Mouse (Mus musculus) limb, embryonic 13.5 days (tissue): ENCODE measurements around the gene Srsf9. TPM values are rescaled to one million over a fixed set of nuclear protein-coding genes. Genes with fewer than 3 reads are reported as not detected.
A peak's percentile ranks its signal among the peaks of the same experiment; 100 is the strongest.
"Not testable (repeated sequence)": the region's sequence is repeated elsewhere in the genome, so short reads cannot be mapped to it uniquely, and the experiment has no call there.

Experiments
- ATAC-seq: fragments of 200-750 bp; cut with Nextera tagmentation; 2 replicates; pipeline ENCODE4 v1.8.0; 2017; ENCODE audit warnings: low read depth, moderate number of reproducible peaks, moderate TSS enrichment; ENCODE audit not compliant: low FRiP score
- H3K27ac ChIP-seq: fragments of 300-500 bp; sonication (generic); 2 replicates; pipeline ENCODE4 v1.5.1; 2015; ENCODE audit warnings: inconsistent platforms, mild to moderate bottlenecking, moderate library complexity
- H3K27me3 ChIP-seq: fragments of 300-500 bp; sonication (generic); 2 replicates; pipeline ENCODE4 v1.6.1; 2015; ENCODE audit warnings: mild to moderate bottlenecking, inconsistent platforms
- H3K36me3 ChIP-seq: fragments of 300-500 bp; sonication (generic); 2 replicates; pipeline ENCODE4 v1.6.1; 2015; ENCODE audit warnings: inconsistent platforms, mild to moderate bottlenecking, moderate library complexity
- H3K4me1 ChIP-seq: fragments of 300-500 bp; sonication (generic); 2 replicates; pipeline ENCODE4 v1.6.1; 2015; ENCODE audit warnings: inconsistent platforms
- H3K4me2 ChIP-seq: fragments of 300-500 bp; sonication (generic); replicated peaks from 2 replicates; pipeline ENCODE4 v1.6.1; 2015; ENCODE audit warnings: inconsistent platforms, mild to moderate bottlenecking, moderate library complexity
- H3K4me3 ChIP-seq: fragments of 300-500 bp; sonication (generic); 2 replicates; pipeline ENCODE4 v1.5.1; 2015; ENCODE audit warnings: moderate library complexity, mild to moderate bottlenecking, inconsistent platforms
- H3K9ac ChIP-seq: fragments of 300-500 bp; sonication (generic); 2 replicates; pipeline ENCODE4 v1.6.1; 2015; ENCODE audit warnings: mild to moderate bottlenecking, inconsistent platforms
- H3K9me3 ChIP-seq: fragments of 300-500 bp; sonication (generic); 2 replicates; pipeline ENCODE4 v1.6.1; 2016; ENCODE audit warnings: inconsistent platforms
- WGBS: fragments of 180-500 bp; shearing (Covaris S2); methylation state at CpG from one replicate; pipeline ENCODE4 v1.1.7; 2015; 5-methylcytosine and 5-hydroxymethylcytosine counted together
- polyA plus RNA-seq: library from polyadenylated mRNA; unstranded; fragments of >200 nt; fragmentation: Nextera tagmentation; extraction: Ambion mirVana; gene quantifications from 2 replicates; pipeline ENCODE4 v1.2.1, GENCODE M21; 2015

Srsf9 gene
- polyA plus RNA-seq, 1 experiment from 2014 or later, result 314 TPM

GRCm38 (mm10) chr5:115359851-115360372, 32.9 kb downstream of the Srsf9 start:
- no peak overlapping the region for H3K27ac ChIP-seq
- no peak for ATAC-seq
- no peaks in the 10 kb centered on the region for H3K9me3 ChIP-seq
- no peak overlapping the region for H3K4me2 ChIP-seq
- H3K4me3 ChIP-seq, result no peak overlapping the region
- H3K27me3 ChIP-seq, result no peaks in the 10 kb centered on the region
- 40% methylated on average over 5 of the region's 5 CpGs for WGBS
- H3K4me1 ChIP-seq, result no peaks in the 10 kb centered on the region
- no peaks in the 10 kb centered on the region for H3K36me3 ChIP-seq
- H3K9ac ChIP-seq, result no peak overlapping the region

- WGBS, result 35% methylated on average over 7 of the region's 7 CpGs
- no peaks in the 10 kb centered on the region for H3K27me3 ChIP-seq
- H3K4me1 ChIP-seq, result no peaks in the 10 kb centered on the region
- H3K4me2 ChIP-seq, result no peak overlapping the region
- H3K27ac ChIP-seq, result no peak overlapping the region
- no peak overlapping the region for H3K4me3 ChIP-seq
- H3K36me3 ChIP-seq, result no peaks in the 10 kb centered on the region
- H3K9me3 ChIP-seq, result no peaks in the 10 kb centered on the region
- no peak overlapping the region for H3K9ac ChIP-seq
- no peak for ATAC-seq
Observed at GRCm38 (mm10) chr5:115362216-115362615, 35.2 kb downstream of the Srsf9 start.

GRCm38 (mm10) chr5:115362819-115363714, 36.1 kb downstream of the Srsf9 start:
- no peaks in the 10 kb centered on the region for H3K9me3 ChIP-seq
- H3K27ac ChIP-seq, result no peak overlapping the region
- no peak overlapping the region for H3K4me2 ChIP-seq
- H3K4me1 ChIP-seq, result no peaks in the 10 kb centered on the region
- no peak for ATAC-seq
- 25% methylated on average over 19 of the region's 19 CpGs for WGBS
- H3K27me3 ChIP-seq, result no peaks in the 10 kb centered on the region
- no peak overlapping the region for H3K9ac ChIP-seq
- no peak overlapping the region for H3K4me3 ChIP-seq
- no peaks in the 10 kb centered on the region for H3K36me3 ChIP-seq

GRCm38 (mm10) chr5:115364782-115365181, 37.8 kb downstream of the Srsf9 start:
- H3K9me3 ChIP-seq, result no peaks in the 10 kb centered on the region
- 78% methylated on average over 4 of the region's 4 CpGs for WGBS
- no peak for ATAC-seq

GRCm38 (mm10) chr5:115371736-115372135, 44.8 kb downstream of the Srsf9 start:
- no peak overlapping the region for H3K27ac ChIP-seq

More at GRCm38 (mm10) chr5:115364782-115365181, 37.8 kb downstream of the Srsf9 start:
- no peak overlapping the region for H3K4me3 ChIP-seq
- no peak overlapping the region for H3K9ac ChIP-seq
- no peak overlapping the region for H3K27ac ChIP-seq
- no peaks in the 10 kb centered on the region for H3K4me1 ChIP-seq
- no peak overlapping the region for H3K4me2 ChIP-seq
- H3K36me3 ChIP-seq, result no peaks in the 10 kb centered on the region
- H3K27me3 ChIP-seq, result no peaks in the 10 kb centered on the region

GRCm38 (mm10) chr5:115373441-115374203, 46.6 kb downstream of the Srsf9 start:
- Histone ChIP-seq H3K4me1 (peaks cover 9% of the 10 kb centered on the region), H3K9ac (peak overlapping the region; percentile 67), H3K36me3 (no peaks in the 10 kb centered on the region), H3K27me3 (no peaks in the 10 kb centered on the region), H3K4me2 (peak overlapping the region; percentile 68), H3K4me3 (peak overlapping the region; percentile 35), H3K27ac (no peak overlapping the region), H3K9me3 (no peaks in the 10 kb centered on the region)
- ATAC-seq, result no peak
- WGBS, result 25% methylated on average over 26 of the region's 26 CpGs

More at GRCm38 (mm10) chr5:115371736-115372135, 44.8 kb downstream of the Srsf9 start:
- Histone ChIP-seq H3K27me3 (no peaks in the 10 kb centered on the region), H3K4me1 (peaks cover 9% of the 10 kb centered on the region), H3K4me2 (no peak overlapping the region), H3K9ac (no peak overlapping the region), H3K9me3 (no peaks in the 10 kb centered on the region), H3K36me3 (no peaks in the 10 kb centered on the region), H3K4me3 (no peak overlapping the region)
- 18% methylated on average over 9 of the region's 9 CpGs for WGBS
- no peak for ATAC-seq

GRCm38 (mm10) chr5:115374204-115374820, 47.3 kb downstream of the Srsf9 start:
- Histone ChIP-seq H3K4me2 (peak overlapping the region; percentile 68), H3K4me3 (peak overlapping the region; percentile 35), H3K9ac (peak overlapping the region; percentile 67), H3K4me1 (peaks cover 9% of the 10 kb centered on the region), H3K27me3 (no peaks in the 10 kb centered on the region), H3K27ac (no peak overlapping the region), H3K9me3 (no peaks in the 10 kb centered on the region), H3K36me3 (no peaks in the 10 kb centered on the region)
- 23% methylated on average over 11 of the region's 11 CpGs for WGBS
- ATAC-seq, result no peak

GRCm38 (mm10) chr5:115375436-115375835, 48.5 kb downstream of the Srsf9 start:
- no peak overlapping the region for H3K27ac ChIP-seq
- no peak for ATAC-seq

GRCm38 (mm10) chr5:115378882-115379281, 51.9 kb downstream of the Srsf9 start:
- H3K27ac ChIP-seq, H3K4me3 ChIP-seq, H3K4me2 ChIP-seq, H3K9me3 ChIP-seq, H3K9ac ChIP-seq, ATAC-seq, H3K4me1 ChIP-seq, H3K36me3 ChIP-seq, H3K27me3 ChIP-seq: not testable (repeated sequence)
- 79% methylated on average over 2 of the region's 2 CpGs for WGBS

More at GRCm38 (mm10) chr5:115375436-115375835, 48.5 kb downstream of the Srsf9 start:
- no peak overlapping the region for H3K4me3 ChIP-seq
- 91% methylated on average over 2 of the region's 2 CpGs for WGBS
- no peak overlapping the region for H3K9ac ChIP-seq
- no peaks in the 10 kb centered on the region for H3K27me3 ChIP-seq
- H3K9me3 ChIP-seq, result no peaks in the 10 kb centered on the region
- H3K36me3 ChIP-seq, result no peaks in the 10 kb centered on the region
- no peak overlapping the region for H3K4me2 ChIP-seq
- peaks cover 9% of the 10 kb centered on the region for H3K4me1 ChIP-seq
